Mouse (Mus musculus) stomach, embryonic 14.5 days (tissue): ENCODE results near the gene Mthfd2l. TPM values are rescaled to one million over a fixed set of nuclear protein-coding genes. Genes with fewer than 3 reads are reported as not detected.

ENCODE experiments used
- ATAC-seq: fragments of 200-750 bp; cut with Nextera tagmentation; 2 replicates; pipeline ENCODE4 v1.8.0; 2017; ENCODE audit warnings: low read depth, moderate TSS enrichment; ENCODE audit not compliant: insufficient number of reproducible peaks, insufficient read depth, low FRiP score
- H3K27ac ChIP-seq: fragments of 300-500 bp; sonication (generic); 2 replicates; pipeline ENCODE4 v1.5.1; 2014; ENCODE audit warnings: mild to moderate bottlenecking, low read length, moderate library complexity, mixed read lengths
- H3K27me3 ChIP-seq: fragments of 300-500 bp; sonication (generic); 2 replicates; pipeline ENCODE4 v1.6.1; 2014; ENCODE audit warnings: low read length, control low read depth, mixed read lengths; ENCODE audit not compliant: control insufficient read depth, insufficient read depth
- H3K36me3 ChIP-seq: fragments of 300-500 bp; sonication (generic); 2 replicates; pipeline ENCODE4 v1.6.1; 2014; ENCODE audit warnings: mild to moderate bottlenecking, control low read depth, low read length, moderate library complexity, mixed read lengths; ENCODE audit not compliant: control insufficient read depth, insufficient read depth
- H3K4me1 ChIP-seq: fragments of 300-500 bp; sonication (generic); 2 replicates; pipeline ENCODE4 v1.6.1; 2014; ENCODE audit warnings: low read length, control low read depth, mixed read lengths; ENCODE audit not compliant: control insufficient read depth, insufficient read depth
- H3K4me2 ChIP-seq: fragments of 300-500 bp; sonication (generic); replicated peaks from 2 replicates; pipeline ENCODE4 v1.6.1; 2014; ENCODE audit warnings: low read depth, low read length, control low read depth
- H3K4me3 ChIP-seq: fragments of 300-500 bp; sonication (generic); 2 replicates; pipeline ENCODE4 v1.5.1; 2014; ENCODE audit warnings: low read depth, low read length, control low read depth
- H3K9ac ChIP-seq: fragments of 300-500 bp; sonication (generic); replicated peaks from 2 replicates; pipeline ENCODE4 v1.6.1; 2014; ENCODE audit warnings: low read depth, mild to moderate bottlenecking, control low read depth, low read length, moderate library complexity, mixed read lengths
- H3K9me3 ChIP-seq: fragments of 300-500 bp; sonication (generic); 2 replicates; pipeline ENCODE4 v1.6.1; 2016; ENCODE audit warnings: low read depth, low read length, control low read depth; ENCODE audit not compliant: control insufficient read depth
- WGBS: fragments of 180-500 bp; shearing (Covaris S2); extraction: QIAGEN DNeasy Blood & Tissue Kit; methylation state at CpG from one replicate; pipeline ENCODE4 v1.1.7; 2014; 5-methylcytosine and 5-hydroxymethylcytosine counted together
- polyA plus RNA-seq: library from polyadenylated mRNA; unstranded; fragments of >200 nt; fragmentation: Nextera tagmentation; extraction: Ambion mirVana; gene quantifications from 2 replicates; pipeline ENCODE4 v1.2.1, GENCODE M21; 2014

Gene Mthfd2l
- 56.4 and 58.9 TPM in 2 replicates for polyA plus RNA-seq

DNA sequence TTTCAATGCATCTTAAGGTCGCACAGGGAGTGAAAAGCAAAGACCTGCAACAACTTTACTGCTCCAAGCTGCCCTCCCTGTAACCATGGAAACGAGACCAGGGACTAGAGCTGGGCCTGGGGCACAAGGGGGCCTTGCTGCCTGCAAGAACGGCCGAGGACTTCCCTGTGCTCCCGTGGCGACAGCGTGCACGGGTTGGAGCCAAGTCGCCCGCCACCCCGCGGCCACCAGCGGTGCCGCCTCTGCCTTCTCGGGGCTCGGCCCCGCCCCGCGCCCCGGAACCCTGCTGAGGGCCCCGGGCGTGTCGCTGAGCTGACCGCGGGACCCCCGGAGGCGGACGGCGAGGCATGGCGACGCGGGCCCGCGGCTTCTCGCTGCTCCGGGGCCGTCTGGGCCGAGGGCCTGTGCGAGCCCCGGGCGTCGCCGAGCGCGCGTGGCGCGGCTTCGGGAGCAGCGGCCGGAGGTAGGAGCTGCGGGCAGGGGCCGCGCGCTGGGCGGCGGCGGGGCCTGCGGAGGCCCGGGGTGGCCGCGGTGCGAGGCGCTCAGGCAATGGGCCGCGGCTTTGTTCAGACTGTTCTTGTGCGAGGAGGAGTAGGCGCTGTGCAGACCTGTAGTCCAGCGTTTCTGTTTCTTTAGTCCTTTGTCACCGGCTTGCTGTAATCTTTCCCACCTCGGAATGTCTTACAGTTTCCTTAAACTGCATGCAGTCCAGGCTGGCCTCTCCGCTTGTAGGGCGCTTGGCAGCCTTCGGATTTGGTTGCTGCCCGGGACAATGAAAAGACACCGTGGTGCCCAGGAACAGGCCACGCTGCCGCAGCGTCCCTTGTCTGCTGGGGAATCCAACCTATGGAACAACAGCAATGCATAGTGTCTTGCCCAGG, at the start of gene Mthfd2l:
Gene Mthfd2l, plus strand, starts transcription at position 147 of the 881 bp plus-strand sequence.
- Histone ChIP-seq H3K27me3 (no peaks in the 10 kb centered on the region), H3K27ac (peak within 1 kb of the TSS; percentile 98), H3K4me1 (no peaks in the 10 kb centered on the region), H3K36me3 (peaks cover 15% of the 10 kb centered on the region; the same call in 1 of the 2 replicates), H3K9me3 (no peaks in the 10 kb centered on the region), H3K4me3 (peak within 1 kb of the TSS; percentile 64), H3K9ac (peak within 1 kb of the TSS; percentile 96), H3K4me2 (peak within 1 kb of the TSS; percentile 56)
- ATAC-seq = peak; percentile 97
- 0% methylated on average over 68 of the region's 79 CpGs for WGBS

DNA sequence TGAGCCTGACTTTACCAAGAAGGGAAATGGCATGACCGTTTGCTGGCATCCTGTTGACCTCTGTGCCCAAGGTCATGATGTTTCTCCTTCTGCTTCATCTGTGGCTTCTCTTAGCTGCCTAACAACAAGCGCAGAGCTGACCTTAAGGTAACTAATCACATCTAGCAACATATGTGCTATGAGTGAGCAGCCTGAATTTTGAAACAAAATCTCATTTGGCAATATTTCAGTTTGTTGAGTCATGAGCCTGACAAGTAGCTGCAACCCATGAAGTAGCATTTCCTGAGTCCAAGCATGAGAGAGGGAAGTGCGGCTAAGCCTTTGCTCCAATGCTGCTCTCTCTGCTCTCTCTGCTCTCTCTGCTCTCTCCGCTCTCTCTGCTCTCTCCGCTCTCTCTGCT, 49.2 kb upstream of the Mthfd2l start:
- H3K4me1 ChIP-seq = no peaks in the 10 kb centered on the region
- no peaks in the 10 kb centered on the region for H3K36me3 ChIP-seq
- no peak overlapping the region for H3K9ac ChIP-seq
- H3K9me3 ChIP-seq = no peaks in the 10 kb centered on the region
- 87% methylated on average over 5 of the region's 5 CpGs for WGBS
- H3K27ac ChIP-seq = no peak overlapping the region
- H3K4me2 ChIP-seq = no peak overlapping the region
- H3K4me3 ChIP-seq = no peak overlapping the region
- ATAC-seq = no peak
- H3K27me3 ChIP-seq = no peaks in the 10 kb centered on the region

DNA sequence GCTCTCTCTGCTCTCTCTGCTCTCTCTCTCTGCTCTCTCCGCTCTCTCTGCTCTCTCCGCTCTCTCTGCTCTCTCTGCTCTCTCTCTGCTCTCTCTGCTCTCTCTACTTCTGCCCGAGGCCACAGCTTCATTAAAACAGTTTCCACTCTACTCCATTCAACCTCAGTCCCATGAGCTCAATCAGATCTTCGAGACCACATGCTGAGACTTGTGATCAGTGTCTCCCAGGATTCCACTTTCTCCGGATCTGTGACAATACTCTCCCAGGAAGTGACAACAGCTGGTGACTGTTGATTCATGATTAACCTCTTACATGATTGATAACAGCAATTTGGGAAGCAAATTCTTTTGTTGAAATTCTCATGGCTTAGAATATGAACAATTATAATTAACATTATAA, 48.8 kb upstream of the Mthfd2l start:
- H3K9me3 ChIP-seq = no peaks in the 10 kb centered on the region
- H3K4me1 ChIP-seq = no peaks in the 10 kb centered on the region
- H3K27me3 ChIP-seq = no peaks in the 10 kb centered on the region
- no peaks in the 10 kb centered on the region for H3K36me3 ChIP-seq
- H3K9ac ChIP-seq = no peak overlapping the region
- H3K4me2 ChIP-seq = no peak overlapping the region
- no peak for ATAC-seq
- no peak overlapping the region for H3K4me3 ChIP-seq
- WGBS = 87% methylated on average over 5 of the region's 5 CpGs
- H3K27ac ChIP-seq = no peak overlapping the region

DNA sequence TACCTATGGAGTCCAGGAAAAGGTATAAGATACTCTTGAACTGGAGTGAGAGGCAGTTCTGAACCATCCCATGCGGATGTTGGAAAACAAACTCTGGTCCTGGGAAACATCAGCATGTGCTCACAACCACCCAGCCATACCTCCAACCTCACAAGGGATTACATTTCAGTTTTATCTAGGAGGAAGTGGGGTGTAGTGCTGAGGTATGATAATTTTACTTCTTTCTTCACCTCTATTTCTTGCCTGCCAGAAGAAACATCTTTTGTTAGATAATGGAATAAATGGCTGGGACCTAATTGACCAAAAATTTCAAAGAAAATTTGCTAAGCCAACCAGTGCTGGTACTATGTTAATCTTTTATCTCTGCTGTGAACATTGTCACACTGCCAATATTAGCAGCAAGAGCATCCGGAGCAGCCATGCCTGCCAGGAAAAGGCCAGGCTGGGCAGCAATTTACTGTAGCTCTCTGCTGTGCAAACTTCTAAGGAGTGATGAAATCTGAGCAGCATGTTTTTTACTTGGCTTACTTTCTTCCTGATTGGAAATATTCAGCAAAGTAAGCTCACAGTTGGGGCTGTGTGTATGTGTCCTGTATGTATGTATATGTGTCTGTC, 46.2 kb upstream of the Mthfd2l start:
- H3K27ac ChIP-seq = no peak overlapping the region
- H3K9ac ChIP-seq = no peak overlapping the region
- H3K27me3 ChIP-seq = no peaks in the 10 kb centered on the region
- 63% methylated on average over 2 of the region's 2 CpGs for WGBS
- H3K9me3 ChIP-seq = no peaks in the 10 kb centered on the region
- H3K4me3 ChIP-seq = no peak overlapping the region
- H3K4me1 ChIP-seq = no peaks in the 10 kb centered on the region
- no peak overlapping the region for H3K4me2 ChIP-seq
- ATAC-seq = no peak
- H3K36me3 ChIP-seq = no peaks in the 10 kb centered on the region

DNA sequence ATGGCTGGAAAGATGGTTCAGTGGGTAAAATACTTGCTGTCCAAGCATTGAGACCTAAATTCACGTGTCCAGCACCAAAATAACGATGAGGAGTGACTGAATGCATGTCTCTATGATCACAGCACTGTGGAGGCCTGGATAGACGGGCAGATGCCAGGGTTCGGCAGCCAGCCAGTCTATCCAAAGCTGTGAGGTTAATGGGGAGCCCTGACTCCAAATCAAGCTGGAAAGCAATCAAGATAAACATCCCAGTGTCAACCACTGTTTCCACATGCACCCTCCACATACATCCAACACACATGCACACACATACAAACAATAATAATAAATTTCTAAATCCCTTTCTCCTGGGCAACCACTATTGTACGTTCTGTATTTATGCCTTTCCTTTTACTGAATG, 42.3 kb upstream of the Mthfd2l start:
- no peak for ATAC-seq
- H3K27ac ChIP-seq = no peak overlapping the region
- H3K27me3 ChIP-seq = no peaks in the 10 kb centered on the region
- H3K4me2 ChIP-seq = no peak overlapping the region
- H3K9ac ChIP-seq = no peak overlapping the region
- H3K9me3 ChIP-seq = no peaks in the 10 kb centered on the region
- WGBS = 76% methylated on average over 5 of the region's 5 CpGs
- H3K4me1 ChIP-seq = no peaks in the 10 kb centered on the region
- no peaks in the 10 kb centered on the region for H3K36me3 ChIP-seq
- no peak overlapping the region for H3K4me3 ChIP-seq

DNA sequence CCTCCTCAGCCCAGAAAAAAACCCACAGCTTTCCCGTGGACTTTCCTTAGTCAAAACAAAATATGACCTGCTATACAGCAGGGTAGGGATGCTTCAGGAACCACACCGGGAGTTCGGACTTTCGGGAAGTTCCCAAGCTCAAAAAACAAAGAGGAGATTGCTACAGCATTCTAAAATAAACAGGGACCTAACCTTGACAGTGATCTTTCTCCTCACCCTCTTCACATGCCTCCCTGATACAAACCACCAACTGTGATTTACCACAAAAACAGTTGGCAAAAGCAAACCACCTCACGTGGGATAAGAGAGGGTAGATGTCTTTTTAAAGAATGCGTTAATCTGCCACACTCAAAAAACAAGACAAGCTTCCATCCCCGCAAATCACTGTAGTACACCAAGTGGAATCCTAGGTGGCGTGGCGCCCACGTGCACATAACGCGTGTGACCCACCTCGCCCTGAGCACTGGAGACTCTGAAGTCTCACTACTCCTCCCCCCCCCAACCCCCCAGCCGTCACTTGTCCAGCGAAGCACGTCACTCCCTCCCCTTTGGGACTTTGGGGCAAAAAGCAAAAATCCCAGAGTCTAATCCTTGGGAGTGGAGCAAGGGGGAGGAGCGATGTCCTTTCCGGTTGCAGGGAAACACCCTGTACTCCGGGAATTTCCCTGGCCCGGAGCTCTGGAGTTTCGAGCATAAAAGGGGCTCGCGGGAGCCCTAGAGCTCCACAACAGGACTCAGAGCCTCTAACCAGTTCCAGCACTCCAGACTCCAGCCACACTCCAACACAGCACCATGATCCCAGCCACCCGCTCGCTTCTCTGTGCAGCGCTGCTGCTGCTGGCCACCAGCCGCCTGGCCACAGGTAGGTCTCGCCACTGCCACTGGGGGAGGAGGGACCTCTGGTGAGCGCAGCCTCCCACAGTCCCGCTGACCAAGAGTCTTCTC, 40.1 kb upstream of the Mthfd2l start, which contains the start of gene Cxcl1:
Gene Cxcl1, plus strand, starts transcription at position 723 of the 945 bp plus-strand sequence.
- Histone ChIP-seq H3K9ac (peak within 1 kb of the TSS; percentile 40), H3K36me3 (no peaks in the 10 kb centered on the region), H3K4me2 (peak within 1 kb of the TSS; percentile 87), H3K4me1 (no peaks in the 10 kb centered on the region), H3K27me3 (no peaks in the 10 kb centered on the region), H3K27ac (no peak within 1 kb of the TSS), H3K9me3 (no peaks in the 10 kb centered on the region), H3K4me3 (peak within 1 kb of the TSS; percentile 40)
- ATAC-seq = peak; percentile 83
- WGBS = 9% methylated on average over 30 of the region's 30 CpGs

DNA sequence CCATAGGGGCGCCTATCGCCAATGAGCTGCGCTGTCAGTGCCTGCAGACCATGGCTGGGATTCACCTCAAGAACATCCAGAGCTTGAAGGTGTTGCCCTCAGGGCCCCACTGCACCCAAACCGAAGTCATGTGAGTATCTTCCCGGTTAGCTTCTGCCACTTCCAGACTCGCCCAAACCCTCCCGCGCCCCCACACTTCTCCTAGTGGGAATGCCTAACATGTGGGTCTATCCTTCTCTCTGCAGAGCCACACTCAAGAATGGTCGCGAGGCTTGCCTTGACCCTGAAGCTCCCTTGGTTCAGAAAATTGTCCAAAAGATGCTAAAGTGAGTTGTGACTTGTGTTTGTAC, 39.5 kb upstream of the Mthfd2l start:
- H3K27ac ChIP-seq = no peak overlapping the region
- H3K9me3 ChIP-seq = no peaks in the 10 kb centered on the region
- WGBS = 26% methylated on average over 10 of the region's 10 CpGs
- no peaks in the 10 kb centered on the region for H3K36me3 ChIP-seq
- peak overlapping the region; percentile 40 for H3K4me3 ChIP-seq
- no peaks in the 10 kb centered on the region for H3K27me3 ChIP-seq
- peak overlapping the region; percentile 87 for H3K4me2 ChIP-seq
- no peak; the same call in 1 of the 2 replicates for ATAC-seq
- H3K9ac ChIP-seq = peak overlapping the region; percentile 40; the same call in 1 of the 2 replicates
- H3K4me1 ChIP-seq = no peaks in the 10 kb centered on the region

DNA sequence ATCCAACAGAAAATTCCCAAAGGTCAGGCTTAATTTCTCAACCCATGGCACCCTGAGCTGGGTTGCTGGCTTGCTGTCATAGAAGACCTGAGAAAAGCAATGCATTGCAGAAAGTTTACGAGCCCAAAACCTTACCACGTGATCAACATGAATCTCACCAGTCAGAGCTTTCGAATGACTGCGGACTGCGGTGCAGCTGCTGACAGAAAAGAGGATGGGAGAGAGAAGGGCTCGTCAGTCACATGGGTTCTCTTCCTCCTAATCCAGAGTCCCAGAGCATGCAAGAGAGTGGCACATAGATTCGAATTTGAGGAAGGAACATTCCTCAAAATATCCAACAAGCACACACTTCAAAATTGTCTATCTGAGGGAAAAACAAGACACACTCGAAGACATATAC, 36.7 kb upstream of the Mthfd2l start:
- H3K4me3 ChIP-seq = no peak overlapping the region
- H3K36me3 ChIP-seq = no peaks in the 10 kb centered on the region
- H3K9ac ChIP-seq = no peak overlapping the region
- H3K4me2 ChIP-seq = no peak overlapping the region
- H3K27me3 ChIP-seq = no peaks in the 10 kb centered on the region
- no peak overlapping the region for H3K27ac ChIP-seq
- 71% methylated on average over 8 of the region's 8 CpGs for whole genome bisulfite sequencing
- no peaks in the 10 kb centered on the region for H3K9me3 ChIP-seq
- ATAC-seq = no peak
- H3K4me1 ChIP-seq = no peaks in the 10 kb centered on the region
